Mouse (Mus musculus): ENCODE data around the gene Sh2d1b1.

The Sh2d1b1 gene

GRCm38 (mm10) chr1:170324312-170324711, 47.2 kb downstream of the Sh2d1b1 start:
- DNase-seq (ENCODE audit: low spot score), result no peak

GRCm38 (mm10) chr1:170325277-170325676, 48.2 kb downstream of the Sh2d1b1 start:
- no peak for DNase-seq (ENCODE audit: low spot score)

- no peak for DNase-seq (ENCODE audit: low spot score)
These were observed 54.8 kb downstream of the Sh2d1b1 start for GRCm38 (mm10) chr1:170331926-170332325.

GRCm38 (mm10) chr1:170332775-170333174, 55.7 kb downstream of the Sh2d1b1 start:
- no peak for DNase-seq (ENCODE audit: low spot score)
